Mouse (Mus musculus) gastrocnemius, postnatal 10 days (tissue): Measurements from ENCODE around the gene Rap1gap2. TPM values are rescaled to one million over a fixed set of nuclear protein-coding genes. Genes with fewer than 3 reads are reported as not detected.

Experiments
- total RNA-seq, 2 experiments: library from RNA; stranded (reverse); gene quantifications; 2 replicates each; pipeline ENCODE4 v1.2.3; 2021

Gene Rap1gap2
- total RNA-seq, 2 experiments from 2014 or later, result 15.0 to 16.1 TPM

Other genes starting within 250 kb of the Rap1gap2 start
- not detected for gene Olfr412, start 248.8 kb downstream of the Rap1gap2 start, total RNA-seq
- under 1 TPM; 0.12 to 0.32 TPM for gene Ccdc92b, start 8.7 kb upstream of the Rap1gap2 start, total RNA-seq
- gene Cluh, start 38.6 kb upstream of the Rap1gap2 start, total RNA-seq, result 10 to 100 TPM; 83.7 to 90.5 TPM
- 100 to 1,000 TPM; 110 to 113 TPM for gene Pafah1b1, start 113.8 kb upstream of the Rap1gap2 start, total RNA-seq
- 10 to 100 TPM in 1 of 2 experiments, 1 to 10 TPM in 1; 9.1 to 11.7 TPM for gene Mettl16, start 159.9 kb upstream of the Rap1gap2 start, total RNA-seq
- 1 to 10 TPM; 7.6 to 9.8 TPM for gene Mnt, start 220.0 kb upstream of the Rap1gap2 start, total RNA-seq